Mouse (Mus musculus): Measurements from ENCODE around the gene Lyrm2. TPM values are rescaled to one million over a fixed set of nuclear protein-coding genes. Genes with fewer than 3 reads are reported as not detected.

The Lyrm2 gene
- polyA plus RNA-seq, 1 experiment from 2014 or later = 104 TPM

GRCm38 (mm10) chr4:32798976-32799375 is 1.1 kb upstream of the Lyrm2 start:
- DNase-seq (ENCODE audit: low spot score) (no peak), ATAC-seq (replicated peaks; ENCODE audit: low FRiP score, low TSS enrichment, low read depth) (no peak)
- Histone ChIP-seq H3K4me3 (ENCODE audit: low read depth, low read length) (no peak overlapping the region), H3K9ac (ENCODE audit: low read length) (no peak overlapping the region), H3K4me1 (replicated peaks; ENCODE audit: control insufficient read depth, insufficient read depth, low read length) (peaks cover 10% of the 10 kb centered on the region), H3K27ac (ENCODE audit: low read depth) (no peak overlapping the region), H3K9me3 (ENCODE audit: control insufficient read depth, low read length) (no peaks in the 10 kb centered on the region), H3K36me3 (ENCODE audit: control insufficient read depth, insufficient read depth, low read length) (0 out of 2 replicates have a peak, but pooled peaks cover 3% of the 10 kb centered on the region), H3K4me2 (ENCODE audit: low read length) (no peak overlapping the region), H3K27me3 (replicated peaks; ENCODE audit: control insufficient read depth, insufficient read depth, low read length) (no peaks in the 10 kb centered on the region)
- 97% methylated on average over 4 of the region's 4 CpGs for WGBS

- H3K27ac ChIP-seq (ENCODE audit: low read depth) = peak overlapping the region; percentile 99
- no peak for DNase-seq (ENCODE audit: low spot score)
- ATAC-seq (replicated peaks; ENCODE audit: low FRiP score, low TSS enrichment, low read depth) = peak; percentile 55
- peak overlapping the region; percentile 73 for H3K4me3 ChIP-seq (ENCODE audit: low read depth, low read length)
- peak overlapping the region; percentile 76 for H3K4me2 ChIP-seq (ENCODE audit: low read length)
- WGBS = 12% methylated on average over 9 of the region's 9 CpGs
- peak overlapping the region; percentile 79 for H3K9ac ChIP-seq (ENCODE audit: low read length)
- no peaks in the 10 kb centered on the region for H3K27me3 ChIP-seq (replicated peaks; ENCODE audit: control insufficient read depth, insufficient read depth, low read length)
- peaks cover 10% of the 10 kb centered on the region for H3K4me1 ChIP-seq (replicated peaks; ENCODE audit: control insufficient read depth, insufficient read depth, low read length)
- no peaks in the 10 kb centered on the region for H3K9me3 ChIP-seq (ENCODE audit: control insufficient read depth, low read length)
- H3K36me3 ChIP-seq (ENCODE audit: control insufficient read depth, insufficient read depth, low read length) = 0 out of 2 replicates have a peak, but pooled peaks cover 3% of the 10 kb centered on the region
These were observed 621 bp downstream of the Lyrm2 start for GRCm38 (mm10) chr4:32800577-32801170.

- no peak overlapping the region for H3K27ac ChIP-seq (ENCODE audit: low read depth)
- DNase-seq (ENCODE audit: low spot score) (no peak), ATAC-seq (replicated peaks; ENCODE audit: low FRiP score, low TSS enrichment, low read depth) (no peak)
- no peak overlapping the region for H3K4me2 ChIP-seq (ENCODE audit: low read length)
- no peak overlapping the region for H3K9ac ChIP-seq (ENCODE audit: low read length)
- H3K4me1 ChIP-seq (replicated peaks; ENCODE audit: control insufficient read depth, insufficient read depth, low read length) = no peaks in the 10 kb centered on the region
- no peaks in the 10 kb centered on the region for H3K27me3 ChIP-seq (replicated peaks; ENCODE audit: control insufficient read depth, insufficient read depth, low read length)
- WGBS = 83% methylated on average over 5 of the region's 5 CpGs
- H3K4me3 ChIP-seq (ENCODE audit: low read depth, low read length) = no peak overlapping the region
- no peaks in the 10 kb centered on the region for H3K36me3 ChIP-seq (ENCODE audit: control insufficient read depth, insufficient read depth, low read length)
- no peaks in the 10 kb centered on the region for H3K9me3 ChIP-seq (ENCODE audit: control insufficient read depth, low read length)
These were observed 17.4 kb downstream of the Lyrm2 start for GRCm38 (mm10) chr4:32817478-32817877.

- Histone ChIP-seq H3K27ac (ENCODE audit: low read depth) (no peak overlapping the region), H3K9me3 (ENCODE audit: control insufficient read depth, low read length) (no peaks in the 10 kb centered on the region), H3K4me1 (replicated peaks; ENCODE audit: control insufficient read depth, insufficient read depth, low read length) (no peaks in the 10 kb centered on the region), H3K36me3 (ENCODE audit: control insufficient read depth, insufficient read depth, low read length) (no peaks in the 10 kb centered on the region), H3K4me2 (ENCODE audit: low read length) (no peak overlapping the region), H3K27me3 (replicated peaks; ENCODE audit: control insufficient read depth, insufficient read depth, low read length) (no peaks in the 10 kb centered on the region), H3K9ac (ENCODE audit: low read length) (no peak overlapping the region), H3K4me3 (ENCODE audit: low read depth, low read length) (no peak overlapping the region)
- WGBS = 96% methylated on average over 3 of the region's 3 CpGs
- DNase-seq (ENCODE audit: low spot score) (no peak), ATAC-seq (replicated peaks; ENCODE audit: low FRiP score, low TSS enrichment, low read depth) (no peak)
These were observed 20.6 kb downstream of the Lyrm2 start for GRCm38 (mm10) chr4:32820676-32821075.

GRCm38 (mm10) chr4:32824254-32824653 is 24.2 kb downstream of the Lyrm2 start:
- Histone ChIP-seq H3K4me2 (ENCODE audit: low read length) (no peak overlapping the region), H3K36me3 (ENCODE audit: control insufficient read depth, insufficient read depth, low read length) (no peaks in the 10 kb centered on the region), H3K9ac (ENCODE audit: low read length) (no peak overlapping the region), H3K9me3 (ENCODE audit: control insufficient read depth, low read length) (no peaks in the 10 kb centered on the region), H3K4me3 (ENCODE audit: low read depth, low read length) (no peak overlapping the region), H3K27me3 (replicated peaks; ENCODE audit: control insufficient read depth, insufficient read depth, low read length) (no peaks in the 10 kb centered on the region), H3K27ac (ENCODE audit: low read depth) (no peak overlapping the region), H3K4me1 (replicated peaks; ENCODE audit: control insufficient read depth, insufficient read depth, low read length) (no peaks in the 10 kb centered on the region)
- DNase-seq (ENCODE audit: low spot score) = no peak
- 68% methylated on average over 8 of the region's 8 CpGs for WGBS
- no peak for ATAC-seq (replicated peaks; ENCODE audit: low FRiP score, low TSS enrichment, low read depth)

GRCm38 (mm10) chr4:32826925-32827324 is 26.9 kb downstream of the Lyrm2 start:
- H3K4me3 ChIP-seq (ENCODE audit: low read depth, low read length) = no peak overlapping the region
- no peaks in the 10 kb centered on the region for H3K9me3 ChIP-seq (ENCODE audit: control insufficient read depth, low read length)
- H3K4me1 ChIP-seq (replicated peaks; ENCODE audit: control insufficient read depth, insufficient read depth, low read length) = no peaks in the 10 kb centered on the region
- H3K9ac ChIP-seq (ENCODE audit: low read length) = no peak overlapping the region
- ATAC-seq (replicated peaks; ENCODE audit: low FRiP score, low TSS enrichment, low read depth) = no peak
- H3K4me2 ChIP-seq (ENCODE audit: low read length) = no peak overlapping the region
- H3K36me3 ChIP-seq (ENCODE audit: control insufficient read depth, insufficient read depth, low read length) = no peaks in the 10 kb centered on the region
- 61% methylated on average over 7 of the region's 7 CpGs for WGBS
- H3K27ac ChIP-seq (ENCODE audit: low read depth) = no peak overlapping the region
- no peaks in the 10 kb centered on the region for H3K27me3 ChIP-seq (replicated peaks; ENCODE audit: control insufficient read depth, insufficient read depth, low read length)
- no peak for DNase-seq (ENCODE audit: low spot score)

- H3K27me3 ChIP-seq (replicated peaks; ENCODE audit: control insufficient read depth, insufficient read depth, low read length) = no peaks in the 10 kb centered on the region
- H3K27ac ChIP-seq (ENCODE audit: low read depth) = no peak overlapping the region
- no peaks in the 10 kb centered on the region for H3K9me3 ChIP-seq (ENCODE audit: control insufficient read depth, low read length)
- DNase-seq (ENCODE audit: low spot score) (no peak), ATAC-seq (replicated peaks; ENCODE audit: low FRiP score, low TSS enrichment, low read depth) (no peak)
- no peak overlapping the region for H3K9ac ChIP-seq (ENCODE audit: low read length)
- H3K4me2 ChIP-seq (ENCODE audit: low read length) = no peak overlapping the region
- H3K36me3 ChIP-seq (ENCODE audit: control insufficient read depth, insufficient read depth, low read length) = no peaks in the 10 kb centered on the region
- no peaks in the 10 kb centered on the region for H3K4me1 ChIP-seq (replicated peaks; ENCODE audit: control insufficient read depth, insufficient read depth, low read length)
- H3K4me3 ChIP-seq (ENCODE audit: low read depth, low read length) = no peak overlapping the region
- 87% methylated on average over 10 of the region's 10 CpGs for WGBS
These were observed 28.5 kb downstream of the Lyrm2 start for GRCm38 (mm10) chr4:32828385-32829077.

- no peak overlapping the region for H3K4me3 ChIP-seq (ENCODE audit: low read depth, low read length)
- no peak overlapping the region for H3K9ac ChIP-seq (ENCODE audit: low read length)
- no peaks in the 10 kb centered on the region for H3K9me3 ChIP-seq (ENCODE audit: control insufficient read depth, low read length)
- 39% methylated on average over 10 of the region's 10 CpGs for WGBS
- no peak for DNase-seq (ENCODE audit: low spot score)
- H3K4me2 ChIP-seq (ENCODE audit: low read length) = no peak overlapping the region
- H3K36me3 ChIP-seq (ENCODE audit: control insufficient read depth, insufficient read depth, low read length) = no peaks in the 10 kb centered on the region
- H3K27ac ChIP-seq (ENCODE audit: low read depth) = no peak overlapping the region
- H3K27me3 ChIP-seq (replicated peaks; ENCODE audit: control insufficient read depth, insufficient read depth, low read length) = no peaks in the 10 kb centered on the region
- ATAC-seq (replicated peaks; ENCODE audit: low FRiP score, low TSS enrichment, low read depth) = no peak
- no peaks in the 10 kb centered on the region for H3K4me1 ChIP-seq (replicated peaks; ENCODE audit: control insufficient read depth, insufficient read depth, low read length)
These were observed 29.3 kb downstream of the Lyrm2 start for GRCm38 (mm10) chr4:32829316-32829715.
